Mouse (Mus musculus): Measurements from ENCODE around the gene Dhdds. TPM values are rescaled to one million over a fixed set of nuclear protein-coding genes. Genes with fewer than 3 reads are reported as not detected.

Dhdds gene
- polyA plus RNA-seq, 1 experiment = 35.0 TPM

DNA sequence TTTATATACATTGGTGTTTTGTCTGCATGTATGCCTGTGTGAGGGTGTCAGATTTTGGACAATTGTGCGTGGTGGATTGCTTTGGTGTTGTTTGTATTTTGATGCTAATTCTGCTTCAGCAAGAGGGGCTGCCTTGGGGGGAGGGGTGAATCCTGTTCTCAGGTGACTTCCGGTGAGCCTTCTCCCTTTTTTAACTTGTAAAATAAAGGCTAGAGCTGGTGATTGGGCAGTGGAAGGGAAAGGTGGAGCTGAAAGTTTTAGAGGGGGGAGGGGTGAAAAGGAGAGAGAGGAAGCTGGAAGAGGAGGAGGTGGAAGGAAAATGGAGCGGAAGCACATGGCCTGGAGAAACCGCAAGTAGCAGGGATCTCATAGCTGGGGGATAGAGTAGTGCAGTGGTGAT, 44.4 kb downstream of the Dhdds start:
- DNase-seq (ENCODE audit: low spot score) = no peak

DNA sequence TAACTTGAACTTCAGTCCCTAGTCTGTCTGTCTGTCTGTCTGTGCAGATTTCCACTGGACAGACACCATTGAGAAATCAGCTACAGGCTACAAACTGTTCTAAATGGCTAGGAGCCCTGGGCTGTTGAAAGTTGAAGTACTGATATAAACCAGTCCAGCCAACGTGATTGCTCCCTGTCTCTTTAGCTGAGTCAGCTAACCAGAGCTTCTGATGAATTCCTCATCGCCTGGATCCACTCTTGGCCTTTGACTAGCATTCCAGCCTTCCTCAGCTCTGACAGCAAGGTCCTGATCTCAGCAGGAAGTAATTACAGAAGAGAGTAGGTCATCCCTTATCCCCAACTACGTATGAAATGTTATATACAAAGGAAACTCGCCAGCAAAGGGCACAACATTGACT, 54.0 kb downstream of the Dhdds start:
- no peak for DNase-seq (ENCODE audit: low spot score)

DNA sequence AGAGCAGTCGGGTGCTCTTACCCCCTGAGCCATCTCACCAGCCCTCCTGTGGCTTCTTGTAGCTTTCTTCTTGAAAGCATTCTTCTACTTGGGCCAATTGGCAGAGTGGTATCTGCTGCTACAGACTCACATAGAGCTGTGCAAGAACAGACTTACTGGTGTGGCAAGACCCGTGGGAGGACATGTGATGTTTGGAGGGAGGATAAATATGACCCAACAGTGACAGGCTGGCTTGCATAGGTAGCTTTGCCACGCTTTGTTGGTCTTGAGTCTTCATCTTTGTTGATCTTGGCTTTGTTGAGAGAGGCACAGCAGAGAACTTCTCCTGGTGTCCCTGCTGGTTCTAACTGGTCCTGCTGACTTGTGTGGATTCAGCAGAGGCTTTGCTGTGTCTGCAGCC, 56.9 kb downstream of the Dhdds start:
- DNase-seq (ENCODE audit: low spot score) = no peak

- no peak for DNase-seq (ENCODE audit: low spot score)
Observed at GRCm38 (mm10) chr4:133942679-133943078, 58.0 kb downstream of the Dhdds start.

- DNase-seq (ENCODE audit: low spot score) = no peak
Observed at GRCm38 (mm10) chr4:133941576-133941975, 59.1 kb downstream of the Dhdds start.

GRCm38 (mm10) chr4:133940386-133941260, 60.1 kb downstream of the Dhdds start:
- no peak for DNase-seq (ENCODE audit: low spot score)

DNA sequence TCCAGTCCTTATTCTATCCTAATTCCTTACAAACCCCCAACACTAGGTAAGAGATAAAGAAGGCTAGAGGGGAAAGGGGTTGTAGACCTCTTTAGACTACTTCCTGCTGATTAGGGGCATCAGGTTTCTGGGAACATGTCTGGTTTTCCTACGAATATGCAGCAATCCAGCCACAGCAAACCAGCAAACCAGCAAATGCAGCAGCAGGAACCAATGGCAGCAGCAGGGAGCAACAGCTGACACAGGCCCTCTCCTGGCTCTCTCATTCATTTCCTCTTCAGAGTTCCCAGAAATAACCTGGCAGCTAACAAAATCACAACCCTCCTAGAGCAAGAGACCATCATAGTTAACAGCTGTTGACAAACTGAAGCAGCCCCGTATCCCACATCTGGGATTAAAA, 62.6 kb downstream of the Dhdds start:
- no peak for DNase-seq (ENCODE audit: low spot score)

DNA sequence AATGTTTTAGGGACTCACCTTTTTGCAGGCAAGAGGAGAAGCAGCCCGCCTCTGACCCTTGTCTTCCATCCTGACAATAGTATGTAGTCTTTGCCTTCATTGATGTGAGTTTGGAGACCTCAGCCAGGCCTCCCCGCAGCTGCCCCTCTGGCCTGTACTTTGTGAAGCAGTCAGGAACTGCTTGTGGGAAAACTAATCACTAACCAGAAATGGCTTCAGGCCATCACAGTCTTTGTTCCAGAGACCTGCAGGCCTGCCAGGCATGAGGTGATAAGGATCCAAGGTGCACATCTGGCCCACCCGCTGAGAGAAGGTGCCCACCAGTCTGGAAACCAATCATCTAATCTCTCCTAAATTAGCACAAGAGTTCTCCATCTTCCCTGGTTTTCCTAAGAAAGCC, 68.9 kb downstream of the Dhdds start:
- DNase-seq (ENCODE audit: low spot score) = no peak

- DNase-seq (ENCODE audit: low spot score) = no peak
Observed at GRCm38 (mm10) chr4:133931349-133931748, 69.4 kb downstream of the Dhdds start.

- no peak for DNase-seq (ENCODE audit: low spot score)
Observed at GRCm38 (mm10) chr4:133929278-133929670, 71.4 kb downstream of the Dhdds start.

GRCm38 (mm10) chr4:133928576-133929277, 72.0 kb downstream of the Dhdds start:
- DNase-seq (ENCODE audit: low spot score) = no peak

DNA sequence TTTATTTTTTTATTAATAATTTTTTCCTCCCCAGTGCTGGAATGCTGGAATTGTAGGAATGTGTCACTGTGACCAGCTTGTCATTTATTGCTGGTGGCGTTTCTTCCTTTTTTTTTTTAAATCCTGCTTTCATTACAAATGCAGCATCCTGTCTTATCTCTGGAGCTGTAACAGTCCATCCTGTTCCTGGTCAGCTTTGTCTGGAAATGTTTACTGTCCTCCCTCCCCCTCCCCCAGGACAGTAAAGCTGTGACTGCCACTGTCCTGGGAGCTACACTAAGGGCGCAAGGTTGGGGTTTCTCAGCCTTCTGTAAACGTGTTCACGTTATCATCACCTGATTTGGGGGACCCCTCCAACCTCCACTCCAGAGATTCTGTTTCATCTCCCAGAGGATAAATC, 75.5 kb downstream of the Dhdds start:
- no peak for DNase-seq (ENCODE audit: low spot score)

- DNase-seq (ENCODE audit: low spot score) = no peak
Observed at GRCm38 (mm10) chr4:133923743-133924142, 77.0 kb downstream of the Dhdds start.

Other genes starting within 250 kb of the Dhdds start
- gene Arid1a, start 244.1 kb downstream of the Dhdds start, polyA plus RNA-seq (2012; rRNA removed) = 26.3 and 41.5 TPM in 2 replicates
- gene Rps6ka1, start 113.1 kb downstream of the Dhdds start, polyA plus RNA-seq (2012; rRNA removed) = 15.9 and 17.9 TPM in 2 replicates
- gene Hmgn2, start 32.3 kb downstream of the Dhdds start, polyA plus RNA-seq (2012; rRNA removed) = 131 and 148 TPM in 2 replicates
- gene Lin28a, start 17.9 kb upstream of the Dhdds start, polyA plus RNA-seq (2012; rRNA removed) = not detected in 2 replicates
- gene Zfp683, start 52.9 kb upstream of the Dhdds start, polyA plus RNA-seq (2012; rRNA removed) = 0.37 and 0.44 TPM in 2 replicates
- gene Crybg2, start 59.9 kb upstream of the Dhdds start, polyA plus RNA-seq (2012; rRNA removed) = 11.8 and 17.7 TPM in 2 replicates
- gene Cd52, start 94.2 kb upstream of the Dhdds start, polyA plus RNA-seq (2012; rRNA removed) = 31.3 and 32.6 TPM in 2 replicates
- 4.1 and 4.2 TPM in 2 replicates for gene Ubxn11, start 101.7 kb upstream of the Dhdds start, polyA plus RNA-seq (2012; rRNA removed)
- 337 and 349 TPM in 2 replicates for gene Sh3bgrl3, start 127.9 kb upstream of the Dhdds start, polyA plus RNA-seq (2012; rRNA removed)
- gene Cep85, start 186.2 kb upstream of the Dhdds start, polyA plus RNA-seq (2012; rRNA removed) = 22.9 and 23.6 TPM in 2 replicates
- not detected in 2 replicates for gene Gm7534, start 202.1 kb upstream of the Dhdds start, polyA plus RNA-seq (2012; rRNA removed)
- gene Catsper4, start 226.5 kb upstream of the Dhdds start, polyA plus RNA-seq (2012; rRNA removed) = 0.50 and 1.0 TPM in 2 replicates
- 11.5 and 13.1 TPM in 2 replicates for gene Cnksr1, start 237.5 kb upstream of the Dhdds start, polyA plus RNA-seq (2012; rRNA removed)
- gene E130218I03Rik, start 242.7 kb upstream of the Dhdds start, polyA plus RNA-seq (2012; rRNA removed) = not detected in 2 replicates
- gene Zfp593, start 244.7 kb upstream of the Dhdds start, polyA plus RNA-seq (2012; rRNA removed) = 8.9 and 11.0 TPM in 2 replicates
- gene Gm30191, start 246.0 kb upstream of the Dhdds start, polyA plus RNA-seq (2012; rRNA removed) = not detected in 2 replicates

All from urinary bladder, adult 2 months (tissue).